Mouse (Mus musculus) heart, adult 11 months (tissue): ENCODE results near the gene Mtx2.

ENCODE experiments used
- DNase-seq: peaks from one replicate; pipeline ENCODE4 v3.0.0; 2022

Mtx2 gene

GRCm38 (mm10) chr2:74925968-74926814, 100.6 kb downstream of the Mtx2 start:
- peak; percentile 93 for DNase-seq
